Mouse (Mus musculus) MEL (cell line): ENCODE measurements around the gene Msx1. TPM values are rescaled to one million over a fixed set of nuclear protein-coding genes. Genes with fewer than 3 reads are reported as not detected.

Experiments
- DNase-seq: peaks from one replicate; pipeline ENCODE4 v3.0.0; 2011; ENCODE audit warnings: low read depth, low spot score
- H3K27ac ChIP-seq: 2 replicates; pipeline ENCODE4 v1.5.1; 2012; ENCODE audit warnings: low read depth, mild to moderate bottlenecking, control low read depth, low read length, moderate library complexity; ENCODE audit not compliant: control insufficient read depth
- H3K27me3 ChIP-seq, 2 experiments: fragments of 150-350 bp in 1 of 2; sonication (generic) in 1 of 2; 2 replicates each; pipeline ENCODE4 v1.6.1; 2012; ENCODE audit warnings: low read length in 2 of 2, mild to moderate bottlenecking in 2 of 2, improper control_type of control experiment in 1 of 2, moderate library complexity in 1 of 2; ENCODE audit not compliant: insufficient read depth in 2 of 2, control insufficient read depth in 1 of 2
- H3K36me3 ChIP-seq, 2 experiments: 2 replicates each; pipeline ENCODE4 v1.6.1; 2012 to 2014; ENCODE audit warnings: low read length in 2 of 2, improper control_type of control experiment in 1 of 2, inconsistent platforms in 1 of 2, mild to moderate bottlenecking in 1 of 2; ENCODE audit not compliant: insufficient read depth in 2 of 2, control insufficient read depth in 1 of 2
- H3K4me1 ChIP-seq, 2 experiments: fragments of 150-350 bp in 1 of 2; sonication (generic) in 1 of 2; 2 replicates each; pipeline ENCODE4 v1.6.1; 2012; ENCODE audit warnings: low read length in 2 of 2, improper control_type of control experiment in 1 of 2, mild to moderate bottlenecking in 1 of 2; ENCODE audit not compliant: insufficient read depth in 2 of 2, control insufficient read depth in 1 of 2
- H3K4me3 ChIP-seq, 2 experiments: fragments of 150-350 bp in 1 of 2; sonication (generic) in 1 of 2; 2 replicates each; pipeline ENCODE4 v1.5.1; 2012; ENCODE audit warnings: low read depth in 2 of 2, low read length in 2 of 2, mild to moderate bottlenecking in 2 of 2, moderate library complexity in 2 of 2, control low read depth in 1 of 2, improper control_type of control experiment in 1 of 2; ENCODE audit not compliant: control insufficient read depth in 1 of 2, insufficient read depth in 1 of 2
- H3K79me2 ChIP-seq: 2 replicates; pipeline ENCODE4 v1.6.1; 2012; ENCODE audit warnings: mild to moderate bottlenecking, low read length, moderate library complexity; ENCODE audit not compliant: control insufficient read depth, poor library complexity, insufficient read depth
- H3K9ac ChIP-seq: 2 replicates; pipeline ENCODE4 v1.6.1; 2012; ENCODE audit warnings: low read depth, mild to moderate bottlenecking, control low read depth, low read length, moderate library complexity; ENCODE audit not compliant: control insufficient read depth, poor library complexity, severe bottlenecking
- H3K9me3 ChIP-seq: fragments of 150-350 bp; sonication (generic); replicated peaks from 2 replicates; pipeline ENCODE4 v1.6.1; 2012; ENCODE audit warnings: mild to moderate bottlenecking, low read length, improper control_type of control experiment, moderate library complexity; ENCODE audit not compliant: insufficient read depth
- BHLHE40 ChIP-seq: IDR thresholded peaks from 2 replicates; pipeline ENCODE4 v1.6.1; 2012; ENCODE audit warnings: low read depth, mild to moderate bottlenecking, inconsistent platforms, low read length, improper control_type of control experiment, borderline replicate concordance
- CHD1 ChIP-seq: IDR thresholded peaks from 2 replicates; pipeline ENCODE4 v1.6.1; 2012; ENCODE audit warnings: low read depth, mild to moderate bottlenecking, inconsistent platforms, low read length, improper control_type of control experiment
- CTCF ChIP-seq, 3 experiments: IDR thresholded peaks in 2 of 3; conservative IDR thresholded peaks in 1 of 3; 2 replicates each; pipeline ENCODE4 v1.5.1; 2011 to 2012; ENCODE audit warnings: low read length in 3 of 3, low read depth in 2 of 3, mild to moderate bottlenecking in 2 of 3, improper control_type of control experiment in 1 of 3, inconsistent platforms in 1 of 3, mixed read lengths in 1 of 3, moderate library complexity in 1 of 3; ENCODE audit not compliant: control insufficient read depth in 1 of 3, insufficient read depth in 1 of 3, poor library complexity in 1 of 3, severe bottlenecking in 1 of 3
- E2F4 ChIP-seq: IDR thresholded peaks from 2 replicates; pipeline ENCODE4 v1.6.1; 2011; ENCODE audit warnings: low read depth, low read length, improper control_type of control experiment, borderline replicate concordance
- GABPA ChIP-seq: IDR thresholded peaks from 2 replicates; pipeline ENCODE4 v1.6.1; 2012; ENCODE audit warnings: low read depth, mild to moderate bottlenecking, inconsistent platforms, low read length, improper control_type of control experiment, moderate library complexity
- HCFC1 ChIP-seq: IDR thresholded peaks from 2 replicates; pipeline ENCODE4 v1.6.1; 2012; ENCODE audit warnings: low read depth, mild to moderate bottlenecking, inconsistent platforms, low read length, improper control_type of control experiment, moderate library complexity
- KAT2A ChIP-seq: conservative IDR thresholded peaks from 2 replicates; pipeline ENCODE4 v1.6.1; 2012; ENCODE audit warnings: low read depth, low read length, improper control_type of control experiment, inconsistent platforms
- MAX ChIP-seq: IDR thresholded peaks from 2 replicates; pipeline ENCODE4 v1.6.1; 2011; ENCODE audit warnings: low read length, improper control_type of control experiment
- MAZ ChIP-seq: IDR thresholded peaks from 2 replicates; pipeline ENCODE4 v1.6.1; 2012; ENCODE audit warnings: low read depth, mild to moderate bottlenecking, inconsistent platforms, low read length, improper control_type of control experiment
- MEF2A ChIP-seq: IDR thresholded peaks from 2 replicates; pipeline ENCODE4 v1.6.1; 2014; ENCODE audit warnings: low read depth, mild to moderate bottlenecking, inconsistent platforms, low read length, improper control_type of control experiment; ENCODE audit not compliant: poor library complexity, insufficient replicate concordance, severe bottlenecking; ENCODE audit errors: extremely low read depth
- MYB ChIP-seq: IDR thresholded peaks from 2 replicates; pipeline ENCODE4 v1.6.1; 2011; ENCODE audit warnings: mild to moderate bottlenecking, low read depth, low read length, improper control_type of control experiment
- MYC ChIP-seq: IDR thresholded peaks from 2 replicates; pipeline ENCODE4 v1.6.1; 2011; ENCODE audit warnings: low read depth, mild to moderate bottlenecking, low read length, improper control_type of control experiment, moderate library complexity
- NELFE ChIP-seq: IDR thresholded peaks from 2 replicates; pipeline ENCODE4 v1.6.1; 2011; ENCODE audit warnings: low read depth, low read length, improper control_type of control experiment
- POLR2AphosphoS2 ChIP-seq: IDR thresholded peaks from 2 replicates; pipeline ENCODE4 v1.6.1; 2011; ENCODE audit warnings: low read length, improper control_type of control experiment
- POLR2AphosphoS5 ChIP-seq: IDR thresholded peaks from 2 replicates; pipeline ENCODE4 v1.6.1; 2012; ENCODE audit warnings: low read depth, borderline replicate concordance, mild to moderate bottlenecking, inconsistent platforms, low read length, moderate library complexity, mixed read lengths
- RAD21 ChIP-seq: IDR thresholded peaks from 2 replicates; pipeline ENCODE4 v1.6.1; 2011; ENCODE audit warnings: mild to moderate bottlenecking, low read depth, low read length, improper control_type of control experiment
- TCF12 ChIP-seq: IDR thresholded peaks from 2 replicates; pipeline ENCODE4 v1.6.1; 2014; ENCODE audit warnings: low read depth, mild to moderate bottlenecking, inconsistent platforms, low read length, improper control_type of control experiment, moderate library complexity
- UBTF ChIP-seq: IDR thresholded peaks from 2 replicates; pipeline ENCODE4 v1.6.1; 2012; ENCODE audit warnings: low read depth, mild to moderate bottlenecking, inconsistent platforms, low read length, improper control_type of control experiment, moderate library complexity, borderline replicate concordance; ENCODE audit not compliant: insufficient read depth
- USF1 ChIP-seq: IDR thresholded peaks from 2 replicates; pipeline ENCODE4 v1.6.1; 2014; ENCODE audit warnings: low read depth, mild to moderate bottlenecking, inconsistent platforms, low read length, improper control_type of control experiment, moderate library complexity
- USF2 ChIP-seq, 2 experiments: IDR thresholded peaks; 2 replicates each; pipeline ENCODE4 v1.6.1; 2011 to 2012; ENCODE audit warnings: improper control_type of control experiment in 2 of 2, low read length in 2 of 2, borderline replicate concordance in 1 of 2, inconsistent platforms in 1 of 2, low read depth in 1 of 2, mild to moderate bottlenecking in 1 of 2; ENCODE audit not compliant: insufficient read depth in 1 of 2
- ZC3H11A ChIP-seq: IDR thresholded peaks from 2 replicates; pipeline ENCODE4 v1.6.1; 2012; ENCODE audit warnings: low read depth, mild to moderate bottlenecking, inconsistent platforms, low read length, improper control_type of control experiment
- ZNF384 ChIP-seq: IDR thresholded peaks from 2 replicates; pipeline ENCODE4 v1.6.1; 2012; ENCODE audit warnings: low read depth, mild to moderate bottlenecking, inconsistent platforms, low read length, improper control_type of control experiment
- polyA plus RNA-seq, 2 experiments: library from polyadenylated mRNA; stranded (reverse) in 1 of 2; unstranded in 1 of 2; fragments of >175 nt in 1 of 2; fragments of >200 nt in 1 of 2; gene quantifications; 2 replicates each; pipeline versions ENCODE4 v1.2.1 to v1.2.4; 2012; ENCODE audit warnings: low replicate concordance in 2 of 2, low read depth in 1 of 2; ENCODE audit not compliant: insufficient read length in 2 of 2, insufficient read depth in 1 of 2, missing spikeins in 1 of 2
- total RNA-seq: library from RNA; depleted of rRNA; stranded (reverse); fragments of 300-350 nt; gene quantifications from 2 replicates; pipeline ENCODE4 v1.2.3, GENCODE M21; 2012

The Msx1 gene
- total and polyA plus RNA-seq, 3 experiments: not detected

GRCm38 (mm10) chr5:37823721-37824460, 492 bp downstream of the Msx1 start:
- no peak for DNase-seq
- no peak overlapping the region for H3K4me3 ChIP-seq
- H3K4me1 ChIP-seq: no peaks in the 10 kb centered on the region
- no peak overlapping the region for H3K27ac ChIP-seq
- no peaks in the 10 kb centered on the region for H3K9me3 ChIP-seq
- H3K9ac ChIP-seq: no peak overlapping the region
- no peaks in the 10 kb centered on the region for H3K79me2 ChIP-seq
- H3K36me3 ChIP-seq: no peaks in the 10 kb centered on the region
- TF ChIP-seq POLR2AphosphoS2 (no peak), TCF12 (no peak), RAD21 (no peak), KAT2A (no peak), ZNF384 (no peak), MAZ (no peak), NELFE (no peak), USF2 (IDR thresholded peaks at IDR 0.05; ENCODE audit: borderline replicate concordance in 1 of 2, insufficient read depth in 1 of 2, low read depth in 1 of 2, low read length in 2 of 2) (no peak)
- no peaks in the 10 kb centered on the region; a peak in 1 of 4 replicates for H3K27me3 ChIP-seq

DNA sequence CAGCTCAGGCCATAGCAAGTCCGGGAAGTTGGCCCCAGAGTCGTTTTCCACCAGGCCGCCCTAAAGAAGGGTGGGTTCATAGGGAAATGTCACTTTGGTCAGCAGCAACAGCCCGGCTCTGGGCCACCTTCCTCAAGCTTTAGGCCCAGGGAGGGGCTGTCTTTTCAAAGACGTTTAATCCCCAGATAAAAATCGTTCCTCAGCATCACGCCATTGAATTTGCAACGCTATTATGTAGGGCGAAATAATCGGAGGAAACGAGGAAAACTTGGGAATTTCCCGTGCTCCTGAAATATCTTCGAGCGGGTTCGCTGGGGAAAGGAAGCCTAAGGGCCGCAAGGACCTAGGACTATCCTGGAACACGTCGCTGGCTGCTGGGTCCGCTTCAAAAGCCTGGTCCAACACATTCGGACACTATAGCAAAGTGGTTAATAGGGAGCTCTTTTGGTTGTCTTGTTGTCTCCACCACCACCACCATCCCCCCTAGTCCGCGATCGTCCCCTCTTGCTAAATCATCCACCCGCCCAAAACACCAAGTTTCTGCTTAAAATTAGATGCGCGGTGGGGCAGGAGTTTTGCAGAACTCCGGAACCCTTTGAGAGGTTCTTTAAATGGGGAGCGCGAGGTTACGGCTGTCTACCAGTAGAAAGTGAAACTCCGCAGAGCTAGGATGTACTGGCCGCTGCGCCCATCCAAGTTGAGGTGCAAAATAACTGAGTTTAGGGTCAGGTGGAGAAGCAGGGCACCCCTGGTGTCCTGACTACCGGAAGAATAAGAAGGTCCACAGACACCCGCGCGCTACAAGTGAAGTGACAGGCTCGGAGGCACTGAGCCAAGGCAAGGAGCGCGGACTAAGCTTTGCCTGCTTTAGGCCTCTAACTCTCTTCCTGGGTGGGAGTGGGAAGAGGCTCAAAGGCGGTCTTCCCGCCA, 1.3 kb downstream of the Msx1 start:
- no peaks in the 10 kb centered on the region for H3K36me3 ChIP-seq
- TF ChIP-seq KAT2A (no peak), MAX (no peak), MYC (no peak), HCFC1 (no peak), MEF2A (no peak), UBTF (no peak), GABPA (no peak), BHLHE40 (no peak), E2F4 (no peak), USF2 (IDR thresholded peaks at IDR 0.05; ENCODE audit: borderline replicate concordance in 1 of 2, insufficient read depth in 1 of 2, low read depth in 1 of 2, low read length in 2 of 2) (no peak), NELFE (no peak), CTCF (IDR thresholded peaks at IDR 0.05 in 2 of 3, conservative IDR thresholded peaks at IDR 0.05 in 1 of 3; ENCODE audit: control insufficient read depth in 1 of 3, insufficient read depth in 1 of 3, low read depth in 2 of 3, low read length in 3 of 3, poor library complexity in 1 of 3, severe bottlenecking in 1 of 3) (no peak), ZC3H11A (no peak), POLR2AphosphoS5 (no peak), USF1 (no peak), CHD1 (no peak), MYB (no peak)
- DNase-seq: no peak
- H3K4me3 ChIP-seq: no peak overlapping the region
- H3K9ac ChIP-seq: no peak overlapping the region
- no peaks in the 10 kb centered on the region; a peak in 1 of 4 replicates for H3K27me3 ChIP-seq
- H3K4me1 ChIP-seq: no peaks in the 10 kb centered on the region
- no peaks in the 10 kb centered on the region for H3K79me2 ChIP-seq
- H3K27ac ChIP-seq: no peak overlapping the region
- no peaks in the 10 kb centered on the region for H3K9me3 ChIP-seq
